Mouse (Mus musculus) frontal cortex, postnatal 25 days (tissue): Measurements from ENCODE around the gene Ptpn9.

Experiments
- DNase-seq, 2 experiments: peaks; one replicate each; pipeline ENCODE4 v3.0.0; 2022; ENCODE audit warnings: low spot score in 2 of 2

Ptpn9 gene

GRCm38 (mm10) chr9:57014766-57015165, 20.0 kb downstream of the Ptpn9 start:
- DNase-seq, result no peak

- no peak for DNase-seq
Measured at GRCm38 (mm10) chr9:57017631-57018030, 22.9 kb downstream of the Ptpn9 start.

DNA sequence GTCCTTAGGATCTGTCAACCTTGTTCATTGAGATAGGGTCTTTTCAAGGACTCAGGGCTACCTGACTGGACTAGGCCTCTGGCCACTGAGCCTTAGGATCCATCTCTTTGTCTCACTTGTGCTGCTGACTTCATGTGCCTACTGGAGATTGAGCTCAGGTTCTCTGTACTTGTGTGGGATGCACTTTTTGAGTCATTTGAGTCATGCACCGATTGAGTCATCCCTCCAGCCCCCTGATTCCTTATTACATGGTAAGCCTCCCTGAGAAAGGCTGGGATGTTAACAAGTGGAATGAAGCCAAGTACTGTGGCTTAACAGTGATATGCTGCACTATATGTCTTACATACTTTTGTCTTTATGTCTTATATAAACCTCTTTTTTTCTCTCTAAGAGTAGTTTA, 37.0 kb downstream of the Ptpn9 start:
- DNase-seq, result peak; percentile 4 to 9

GRCm38 (mm10) chr9:57056237-57056636, 61.5 kb downstream of the Ptpn9 start:
- no peak for DNase-seq

DNA sequence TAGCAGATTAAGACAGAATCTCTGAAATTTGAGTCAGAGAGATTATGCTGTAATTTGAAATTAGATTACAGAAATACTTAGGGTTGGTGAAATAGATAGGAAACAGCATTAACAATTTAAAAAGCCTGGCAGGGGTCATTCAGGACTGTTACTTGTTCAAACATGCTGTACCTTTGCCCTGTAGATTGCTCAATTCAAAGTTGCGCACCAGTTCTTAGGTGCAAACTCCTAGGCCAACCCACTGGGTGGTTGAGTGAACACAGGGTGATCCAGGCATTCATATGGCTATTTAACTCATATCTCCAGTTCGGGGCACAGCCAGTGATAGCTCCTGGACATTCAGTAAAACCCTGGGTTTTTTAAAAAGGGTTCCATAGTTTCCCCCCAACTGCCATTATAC, 69.4 kb downstream of the Ptpn9 start:
- DNase-seq, result no peak

GRCm38 (mm10) chr9:57068266-57068665, 73.5 kb downstream of the Ptpn9 start:
- DNase-seq, result no peak

DNA sequence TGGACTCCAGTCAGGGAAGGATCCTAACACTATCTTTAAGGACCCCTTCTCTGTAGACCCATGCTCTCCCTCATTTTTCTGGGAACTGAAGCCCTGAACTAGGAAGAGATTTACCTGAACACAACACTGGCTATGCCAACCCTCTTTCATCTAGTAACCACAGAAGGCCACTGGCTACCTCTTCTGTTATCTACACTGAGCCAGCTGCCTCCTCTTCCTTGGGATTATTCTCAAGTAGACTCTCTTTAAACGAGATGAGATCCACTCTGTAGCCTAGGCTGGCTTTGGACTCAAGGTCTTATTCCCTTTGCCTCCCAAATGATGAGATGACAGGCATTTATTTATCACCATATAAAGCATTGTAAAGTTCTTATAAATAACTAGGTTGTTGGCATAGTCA, 75.5 kb downstream of the Ptpn9 start:
- no peak for DNase-seq

- DNase-seq, result no peak
Measured at GRCm38 (mm10) chr9:57070800-57071545, 76.2 kb downstream of the Ptpn9 start.

DNA sequence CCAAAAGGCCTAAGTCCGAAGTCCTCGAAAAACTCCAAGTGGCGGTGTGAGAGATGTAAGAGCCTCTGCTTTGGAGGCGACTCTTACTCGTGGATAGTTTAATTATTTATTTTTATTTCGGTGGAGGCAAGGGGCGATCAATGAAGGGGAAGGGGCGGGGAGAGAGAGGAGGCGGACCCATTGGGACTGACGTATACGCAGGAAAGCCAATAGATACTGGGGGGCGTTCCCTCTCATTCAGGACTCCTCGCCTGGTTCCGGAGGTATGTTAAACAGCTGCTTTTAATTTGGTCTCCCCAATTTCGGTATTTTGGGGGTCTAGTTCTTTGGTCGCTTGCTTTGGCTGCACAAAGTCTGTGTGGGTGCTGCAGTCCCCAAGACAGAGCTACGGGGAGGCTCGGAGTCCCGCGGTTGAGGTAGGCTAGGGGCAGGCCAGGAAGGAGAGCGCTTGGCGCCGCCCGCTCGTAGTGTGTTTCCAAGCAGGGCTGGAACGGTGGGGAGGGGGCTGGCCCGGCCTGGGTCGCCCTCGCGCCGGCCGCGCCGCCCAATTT, 77.2 kb downstream of the Ptpn9 start, which contains the start of gene Sin3a:
Gene Sin3a (plus strand): TSS at position 240 of the 551 bp plus-strand sequence.
- peak; percentile 39 to 43 for DNase-seq

- DNase-seq, result peak in 1 of 2 experiments; percentile 24
Measured at GRCm38 (mm10) chr9:57072526-57072988, 77.8 kb downstream of the Ptpn9 start.

DNA sequence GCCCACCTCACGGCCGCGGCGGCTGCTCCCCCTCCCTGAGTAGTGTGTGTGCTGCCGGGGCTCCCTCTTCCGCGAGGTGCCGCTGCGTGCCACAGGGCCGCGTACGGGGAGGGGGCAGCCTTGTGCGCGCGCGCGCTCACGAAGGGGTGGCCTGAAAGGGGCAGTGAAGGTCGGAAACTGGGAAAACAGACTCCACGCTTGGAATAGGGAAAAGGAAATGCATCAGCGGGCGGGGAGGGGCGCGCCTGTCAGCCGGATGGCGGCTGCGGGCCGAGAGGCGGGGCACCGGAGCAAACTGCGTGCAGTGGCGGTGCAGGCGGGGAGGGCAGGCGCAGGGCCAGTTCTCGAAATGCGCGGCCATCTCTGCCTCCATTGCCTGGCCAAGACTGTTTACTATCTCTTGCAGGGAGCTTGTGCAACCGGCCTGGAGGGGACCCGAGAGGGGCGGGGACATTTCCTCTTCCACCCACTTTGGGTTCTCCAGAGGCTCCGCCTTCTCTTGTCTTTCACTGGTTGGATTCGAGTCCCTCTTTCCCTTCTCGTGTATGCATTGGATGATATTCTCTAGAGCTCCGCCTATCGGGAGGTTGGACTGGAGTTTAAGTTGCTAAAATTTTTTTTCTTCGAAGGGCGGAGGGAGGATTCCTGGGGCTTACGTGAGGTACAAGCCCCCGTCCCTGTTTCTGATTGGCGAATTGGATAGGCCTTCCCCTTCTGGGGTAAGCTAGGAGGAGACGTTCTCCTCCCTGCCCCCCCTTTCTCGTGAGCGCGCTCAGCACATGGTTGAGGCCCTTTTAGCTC, 78.5 kb downstream of the Ptpn9 start:
- peak; percentile 77 to 92 for DNase-seq

GRCm38 (mm10) chr9:57073790-57074094, 79.0 kb downstream of the Ptpn9 start:
- no peak for DNase-seq

DNA sequence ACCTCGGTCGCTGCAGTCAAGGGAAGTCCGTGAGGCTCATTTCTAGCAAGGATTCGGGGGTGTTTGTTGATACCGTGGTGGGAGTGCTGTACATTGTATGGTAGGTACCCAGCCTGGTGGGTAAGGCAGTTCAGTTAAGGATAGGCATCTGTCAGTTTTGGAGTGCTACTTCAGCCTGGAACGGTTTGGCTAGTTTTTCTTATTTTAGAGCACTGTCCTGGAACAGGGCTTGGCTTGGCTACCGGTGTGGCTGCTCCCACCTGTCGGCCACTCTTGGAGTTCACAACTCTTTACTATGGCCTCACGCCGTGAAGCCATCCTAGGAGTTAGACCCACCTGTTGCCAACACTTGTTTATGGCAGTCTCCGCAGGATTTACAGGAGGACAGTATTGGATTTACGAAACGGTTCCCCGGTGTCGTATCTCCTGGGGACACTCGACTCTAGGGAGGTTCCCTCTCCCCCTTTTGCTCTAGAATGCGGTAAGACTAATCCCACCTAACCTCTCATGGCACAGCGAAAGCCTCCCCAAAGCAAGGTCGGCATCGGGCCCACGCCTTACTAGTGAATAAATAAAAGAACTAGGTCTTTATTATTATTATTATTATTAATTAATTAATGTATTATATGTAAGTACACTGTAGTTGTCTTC, 79.6 kb downstream of the Ptpn9 start:
- no peak for DNase-seq

- DNase-seq, result peak in 1 of 2 experiments; percentile 24
Measured at GRCm38 (mm10) chr9:57074822-57075603, 80.3 kb downstream of the Ptpn9 start.

- DNase-seq, result peak; percentile 91 to 94
Measured at GRCm38 (mm10) chr9:57075681-57076381, 81.1 kb downstream of the Ptpn9 start.

- peak; percentile 76 to 81 for DNase-seq
Measured at GRCm38 (mm10) chr9:57076701-57077660, 82.3 kb downstream of the Ptpn9 start.

GRCm38 (mm10) chr9:57082236-57082635, 87.5 kb downstream of the Ptpn9 start:
- DNase-seq, result no peak
